Mouse (Mus musculus) hindbrain, embryonic 16.5 days (tissue): Measurements from ENCODE around the gene Retsat. TPM values are rescaled to one million over a fixed set of nuclear protein-coding genes. Genes with fewer than 3 reads are reported as not detected.

Experiments
- ATAC-seq: fragments of 200-750 bp; cut with Nextera tagmentation; 2 replicates; pipeline ENCODE4 v1.8.0; 2017; ENCODE audit warnings: moderate TSS enrichment, moderate library complexity
- H3K27ac ChIP-seq: fragments of 300-500 bp; sonication (generic); 2 replicates; pipeline ENCODE4 v1.5.1; 2014; ENCODE audit warnings: low read depth, mild to moderate bottlenecking, control low read depth, low read length, moderate library complexity
- H3K27me3 ChIP-seq: fragments of 300-500 bp; sonication (generic); replicated peaks from 2 replicates; pipeline ENCODE4 v1.6.1; 2014; ENCODE audit warnings: low read length; ENCODE audit not compliant: control insufficient read depth, insufficient read depth
- H3K36me3 ChIP-seq: fragments of 300-500 bp; sonication (generic); 2 replicates; pipeline ENCODE4 v1.6.1; 2014; ENCODE audit warnings: mild to moderate bottlenecking, low read length, moderate library complexity, mixed read lengths; ENCODE audit not compliant: control insufficient read depth, insufficient read depth
- H3K4me1 ChIP-seq: fragments of 300-500 bp; sonication (generic); 2 replicates; pipeline ENCODE4 v1.6.1; 2014; ENCODE audit warnings: low read depth, low read length; ENCODE audit not compliant: control insufficient read depth, insufficient read depth
- H3K4me2 ChIP-seq: fragments of 300-500 bp; sonication (generic); 2 replicates; pipeline ENCODE4 v1.6.1; 2014; ENCODE audit warnings: mild to moderate bottlenecking, low read length, control low read depth, moderate library complexity
- H3K4me3 ChIP-seq: fragments of 300-500 bp; sonication (generic); 2 replicates; pipeline ENCODE4 v1.5.1; 2014; ENCODE audit warnings: mild to moderate bottlenecking, low read length, control low read depth, moderate library complexity
- H3K9ac ChIP-seq: fragments of 300-500 bp; sonication (generic); 2 replicates; pipeline ENCODE4 v1.6.1; 2014; ENCODE audit warnings: low read depth, mild to moderate bottlenecking, control low read depth, low read length, moderate library complexity
- H3K9me3 ChIP-seq: fragments of 300-500 bp; sonication (generic); 2 replicates; pipeline ENCODE4 v1.6.1; 2014; ENCODE audit warnings: mild to moderate bottlenecking, low read length, moderate library complexity; ENCODE audit not compliant: control insufficient read depth
- WGBS: fragments of 180-500 bp; shearing (Covaris S2); extraction: QIAGEN DNeasy Blood & Tissue Kit; methylation state at CpG from one replicate; pipeline ENCODE4 v1.1.7; 2014; 5-methylcytosine and 5-hydroxymethylcytosine counted together
- polyA plus RNA-seq: library from polyadenylated mRNA; unstranded; fragments of >200 nt; fragmentation: Nextera tagmentation; extraction: Ambion mirVana; gene quantifications from 2 replicates; pipeline ENCODE4 v1.2.1, GENCODE M21; 2015

Retsat gene
- polyA plus RNA-seq, 1 experiment from 2014 or later = 7.0 TPM

DNA sequence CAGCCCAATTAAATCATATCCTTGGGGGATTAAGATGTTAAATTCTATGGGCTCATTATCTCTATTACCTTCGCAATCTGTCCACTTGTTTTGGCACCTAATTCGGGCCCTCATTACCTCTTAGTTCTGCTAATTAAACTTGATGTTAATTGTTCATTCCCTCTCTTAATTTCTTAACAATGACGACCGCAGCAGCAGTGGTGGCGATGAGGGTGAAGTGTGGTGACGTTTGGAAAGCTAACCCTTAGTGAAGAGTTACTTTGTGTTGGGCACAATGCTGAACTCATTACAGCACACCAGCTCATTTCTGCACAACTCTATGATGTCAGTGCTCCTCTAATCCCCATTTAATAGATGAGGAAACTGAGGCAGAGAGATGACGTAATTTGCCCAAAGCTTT lies 47.1 kb downstream of the Retsat start:
- WGBS = 68% methylated on average over 7 of the region's 7 CpGs
- no peak for ATAC-seq
- no peak overlapping the region for H3K4me3 ChIP-seq
- no peaks in the 10 kb centered on the region for H3K27me3 ChIP-seq
- no peak overlapping the region for H3K9ac ChIP-seq
- H3K4me2 ChIP-seq = no peak overlapping the region
- no peaks in the 10 kb centered on the region for H3K9me3 ChIP-seq
- no peaks in the 10 kb centered on the region for H3K36me3 ChIP-seq
- no peak overlapping the region for H3K27ac ChIP-seq
- peaks cover 4% of the 10 kb centered on the region; the same call in 1 of the 2 replicates for H3K4me1 ChIP-seq

GRCm38 (mm10) chr6:72647383-72647820 lies 49.1 kb downstream of the Retsat start:
- H3K27me3 ChIP-seq = no peaks in the 10 kb centered on the region
- 67% methylated on average over 10 of the region's 10 CpGs for WGBS

DNA sequence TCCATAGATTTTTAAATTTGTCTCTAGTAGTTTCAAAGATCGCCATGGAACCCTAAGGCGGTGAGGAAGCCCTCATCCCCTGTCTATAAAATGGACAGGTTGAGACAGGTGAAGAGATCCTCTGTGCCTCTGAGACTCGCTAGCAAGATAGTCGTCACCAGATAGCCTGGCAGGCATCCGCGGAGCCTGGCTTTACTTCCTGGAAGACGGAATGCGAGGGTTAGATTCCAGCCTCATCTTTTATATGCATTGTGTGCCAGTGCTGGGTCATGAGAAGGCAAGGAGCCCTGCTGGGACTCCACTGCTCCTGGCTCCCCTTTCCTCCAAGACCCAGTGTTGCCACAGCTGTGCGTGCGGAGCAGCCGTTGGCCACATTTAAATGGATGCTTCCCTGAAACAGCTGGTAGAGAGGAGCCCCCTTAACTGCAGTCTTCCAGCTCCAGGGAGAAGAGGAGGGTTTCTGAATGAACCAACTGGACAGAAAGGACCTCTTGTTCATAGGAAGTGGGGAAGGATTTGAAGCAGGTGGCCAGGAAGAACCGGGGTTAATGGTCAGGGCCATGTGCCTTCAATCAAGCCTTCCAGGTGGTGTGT lies 49.8 kb downstream of the Retsat start:
- ATAC-seq = no peak

More at GRCm38 (mm10) chr6:72647383-72647820, 49.1 kb downstream of the Retsat start:
- H3K9me3 ChIP-seq = no peaks in the 10 kb centered on the region
- no peaks in the 10 kb centered on the region for H3K36me3 ChIP-seq
- no peak overlapping the region for H3K9ac ChIP-seq
- peaks cover 4% of the 10 kb centered on the region; the same call in 1 of the 2 replicates for H3K4me1 ChIP-seq
- no peak overlapping the region for H3K4me2 ChIP-seq
- H3K27ac ChIP-seq = no peak overlapping the region
- H3K4me3 ChIP-seq = no peak overlapping the region
- ATAC-seq = peak; percentile 79

GRCm38 (mm10) chr6:72650338-72650851 lies 52.1 kb downstream of the Retsat start:
- H3K27me3 ChIP-seq = no peaks in the 10 kb centered on the region
- peaks cover 9% of the 10 kb centered on the region for H3K4me1 ChIP-seq
- no peak overlapping the region for H3K4me2 ChIP-seq
- 73% methylated on average over 10 of the region's 10 CpGs for WGBS
- no peak for ATAC-seq
- H3K36me3 ChIP-seq = no peaks in the 10 kb centered on the region
- no peak overlapping the region for H3K9ac ChIP-seq
- no peak overlapping the region for H3K4me3 ChIP-seq
- H3K27ac ChIP-seq = no peak overlapping the region
- no peaks in the 10 kb centered on the region for H3K9me3 ChIP-seq

More for the DNA sequence above, 49.8 kb downstream of the Retsat start:
- Histone ChIP-seq H3K9me3 (no peaks in the 10 kb centered on the region), H3K36me3 (no peaks in the 10 kb centered on the region), H3K4me2 (no peak overlapping the region), H3K27me3 (no peaks in the 10 kb centered on the region), H3K27ac (no peak overlapping the region), H3K9ac (no peak overlapping the region), H3K4me3 (no peak overlapping the region), H3K4me1 (peaks cover 4% of the 10 kb centered on the region; the same call in 1 of the 2 replicates)
- WGBS = 55% methylated on average over 12 of the region's 12 CpGs

DNA sequence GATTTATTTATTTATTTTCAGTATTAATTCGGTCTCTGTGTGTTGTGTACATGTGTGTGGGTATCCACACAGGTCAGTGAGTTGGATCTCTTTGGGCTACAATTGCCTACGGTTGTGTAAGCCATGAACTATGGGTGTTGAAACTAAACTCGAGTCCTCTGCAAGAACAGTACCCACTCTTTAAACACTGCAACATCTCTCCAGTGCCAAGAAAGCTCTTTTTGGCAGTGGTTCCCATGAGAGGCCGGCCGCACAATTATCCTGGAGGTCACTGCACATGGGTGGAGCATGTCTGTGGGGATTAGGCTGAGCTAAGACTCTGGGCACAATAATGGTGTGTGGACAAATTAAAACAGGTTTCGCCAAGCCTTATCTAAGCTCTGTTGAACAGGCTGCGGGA lies 55.1 kb downstream of the Retsat start:
- peaks cover 8% of the 10 kb centered on the region for H3K4me1 ChIP-seq
- H3K9me3 ChIP-seq = no peaks in the 10 kb centered on the region
- H3K9ac ChIP-seq = no peak overlapping the region
- no peak overlapping the region for H3K4me2 ChIP-seq
- ATAC-seq = peak; percentile 68; the same call in 1 of the 2 replicates
- H3K36me3 ChIP-seq = no peaks in the 10 kb centered on the region
- no peaks in the 10 kb centered on the region for H3K27me3 ChIP-seq
- peak overlapping the region; percentile 30; the same call in 1 of the 2 replicates for H3K27ac ChIP-seq
- H3K4me3 ChIP-seq = no peak overlapping the region
- 60% methylated on average over 7 of the region's 7 CpGs for WGBS

GRCm38 (mm10) chr6:72654355-72654754 lies 56.1 kb downstream of the Retsat start:
- H3K27me3 ChIP-seq = no peaks in the 10 kb centered on the region
- no peak overlapping the region for H3K27ac ChIP-seq
- no peak for ATAC-seq
- H3K4me1 ChIP-seq = peaks cover 8% of the 10 kb centered on the region
- no peak overlapping the region for H3K4me3 ChIP-seq
- H3K4me2 ChIP-seq = no peak overlapping the region
- 86% methylated on average over 6 of the region's 6 CpGs for WGBS
- no peaks in the 10 kb centered on the region for H3K36me3 ChIP-seq
- H3K9me3 ChIP-seq = no peaks in the 10 kb centered on the region
- H3K9ac ChIP-seq = no peak overlapping the region

GRCm38 (mm10) chr6:72655309-72656052 lies 57.2 kb downstream of the Retsat start:
- H3K4me2 ChIP-seq = peak overlapping the region; percentile 62
- WGBS = 34% methylated on average over 20 of the region's 20 CpGs
- peak overlapping the region; percentile 63 for H3K9ac ChIP-seq
- H3K9me3 ChIP-seq = no peaks in the 10 kb centered on the region
- peak overlapping the region; percentile 40 for H3K4me3 ChIP-seq
- no peaks in the 10 kb centered on the region for H3K36me3 ChIP-seq
- H3K27ac ChIP-seq = peak overlapping the region; percentile 73
- ATAC-seq = peak; percentile 85
- H3K4me1 ChIP-seq = peaks cover 9% of the 10 kb centered on the region
- no peaks in the 10 kb centered on the region for H3K27me3 ChIP-seq

DNA sequence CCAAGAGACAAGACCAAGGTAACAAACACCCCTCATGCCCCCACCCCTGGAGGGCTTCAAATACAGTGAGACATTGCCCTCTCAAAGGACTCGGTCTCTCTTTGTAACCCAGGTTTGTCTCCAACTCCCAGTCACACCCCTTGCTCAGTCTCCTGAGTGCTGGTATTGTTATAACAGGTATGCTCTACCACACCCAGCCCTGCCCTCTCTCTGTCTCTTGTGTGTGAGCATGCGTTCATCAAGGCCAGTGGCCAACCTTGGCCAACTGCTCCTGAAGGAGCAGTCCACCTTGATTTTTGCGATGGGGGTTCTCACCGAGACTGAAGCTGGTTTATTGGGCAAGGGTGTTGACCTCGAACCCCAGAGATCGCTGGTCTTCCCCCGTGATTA lies 57.8 kb downstream of the Retsat start:
- no peaks in the 10 kb centered on the region for H3K9me3 ChIP-seq
- 87% methylated on average over 7 of the region's 7 CpGs for WGBS
- H3K4me3 ChIP-seq = no peak overlapping the region
- H3K36me3 ChIP-seq = no peaks in the 10 kb centered on the region
- no peak overlapping the region for H3K27ac ChIP-seq
- no peaks in the 10 kb centered on the region for H3K27me3 ChIP-seq
- no peak overlapping the region; the same call in 1 of the 2 replicates for H3K4me2 ChIP-seq
- H3K9ac ChIP-seq = no peak overlapping the region
- H3K4me1 ChIP-seq = peaks cover 13% of the 10 kb centered on the region
- no peak for ATAC-seq

DNA sequence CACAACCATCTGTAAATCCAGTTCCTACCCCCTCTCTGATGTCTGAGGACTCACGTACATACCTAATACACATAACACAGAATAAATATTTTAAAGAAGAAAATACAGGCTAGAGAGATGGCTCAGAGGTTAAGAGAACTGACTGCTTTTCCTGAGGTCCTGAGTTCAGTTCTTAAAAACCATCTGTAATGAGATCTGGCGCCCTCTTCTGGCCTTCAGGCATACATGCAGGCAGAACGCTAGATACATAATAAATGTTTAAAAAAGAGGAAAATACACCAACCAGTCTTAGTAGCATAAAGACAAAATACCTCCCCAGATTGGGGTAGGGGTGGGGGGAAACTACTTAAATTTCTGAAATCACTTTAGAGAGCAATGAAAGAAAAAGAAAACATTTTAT lies 59.7 kb downstream of the Retsat start:
- Histone ChIP-seq H3K4me1 (peaks cover 13% of the 10 kb centered on the region), H3K4me2 (no peak overlapping the region), H3K9ac (no peak overlapping the region), H3K4me3 (no peak overlapping the region), H3K9me3 (no peaks in the 10 kb centered on the region), H3K36me3 (no peaks in the 10 kb centered on the region), H3K27me3 (no peaks in the 10 kb centered on the region), H3K27ac (no peak overlapping the region)
- WGBS = 65% methylated on average over 3 of the region's 3 CpGs
- ATAC-seq = no peak
